Mouse (Mus musculus): ENCODE data around the gene Gaa. TPM values are rescaled to one million over a fixed set of nuclear protein-coding genes. Genes with fewer than 3 reads are reported as not detected.

Gene Gaa
- 32.2 TPM for polyA plus RNA-seq (2012; fragmentation: generic; extraction: Trizol)
- long read RNA-seq, experiment 1, transcript Gaa-203 (20 exons, 3,633 nt), result major isoform, 27 of 44 reads
- long read RNA-seq, experiment 1, partial matches to known transcripts, result 13 of 44 reads
- long read RNA-seq, experiment 1, other reads (novel, unspliced or antisense), result 1 of 44 reads
- long read RNA-seq, experiment 2, transcript Gaa-201 (20 exons, 3,363 nt), result minor isoform, 41 of 348 reads
- long read RNA-seq, experiment 2, transcript Gaa-203 (20 exons, 3,633 nt), result major isoform, 281 of 348 reads
- long read RNA-seq, experiment 2, partial matches to known transcripts, result 12 of 348 reads
- long read RNA-seq, experiment 2, other reads (novel, unspliced or antisense), result 14 of 348 reads

DNA sequence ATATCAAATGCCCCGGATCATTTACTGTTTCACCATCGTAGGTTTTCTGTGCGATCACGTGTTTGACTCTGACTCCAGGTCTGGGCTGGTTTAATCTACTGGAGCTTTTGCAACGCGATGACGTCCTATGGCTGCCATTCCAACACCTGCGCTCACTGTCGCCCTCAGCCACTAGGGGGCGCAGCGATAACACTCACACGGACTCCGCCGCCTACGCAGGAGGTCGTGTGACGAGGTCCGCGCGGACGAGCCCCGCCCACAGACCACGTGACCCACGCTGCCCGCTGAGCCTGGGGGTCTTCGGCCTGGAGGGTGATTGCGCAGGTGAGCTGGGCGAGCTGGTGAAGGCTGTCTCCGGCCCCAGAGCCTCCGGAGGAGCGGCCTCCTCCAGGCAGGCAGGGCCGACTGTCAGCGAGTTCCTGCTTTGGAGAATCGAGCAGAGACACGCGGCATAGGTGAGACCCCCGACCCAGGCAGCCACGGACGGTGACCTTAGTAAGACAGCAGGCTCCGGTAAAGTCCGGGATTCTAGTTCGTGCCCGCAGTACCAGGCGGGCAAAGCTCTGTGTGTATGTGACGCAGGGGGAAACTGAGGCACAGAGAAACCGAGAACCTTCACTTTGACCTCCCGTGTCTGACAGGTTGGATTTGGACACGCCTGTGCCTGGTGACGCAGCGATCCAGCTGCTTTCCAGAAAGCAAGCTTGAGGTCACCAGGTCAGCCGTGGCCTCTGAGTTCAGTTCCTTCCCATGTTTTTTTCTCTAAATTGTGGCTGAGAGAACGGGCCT, at the start of gene Gaa:
TSS of gene Gaa (plus strand) at position 120 of the 789 bp plus-strand sequence.
- Histone ChIP-seq H3K36me3 (ENCODE audit: control insufficient read depth, insufficient read depth) (no peaks in the 10 kb centered on the region), H3ac (ENCODE audit: control insufficient read depth, insufficient read length, low read depth) (peak within 1 kb of the TSS; percentile 62), H3K27me3 (ENCODE audit: control insufficient read depth, insufficient read depth, insufficient read length) (peaks cover 10% of the 10 kb centered on the region), H3K79me2 (ENCODE audit: control insufficient read depth, insufficient read depth) (no peaks in the 10 kb centered on the region), H3K4me3 (ENCODE audit: insufficient read depth, poor library complexity, severe bottlenecking) (peak within 1 kb of the TSS; percentile 56), H3K79me3 (ENCODE audit: low read depth) (no peaks in the 10 kb centered on the region)
- TF ChIP-seq FOSL1 (IDR thresholded peaks at IDR 0.05; ENCODE audit: insufficient read depth, low read length, poor library complexity, severe bottlenecking) (no peak), CEBPB (IDR thresholded peaks at IDR 0.05; ENCODE audit: low read depth) (no peak), CTCF (IDR thresholded peaks at IDR 0.05; ENCODE audit: control insufficient read depth, insufficient read depth, insufficient read length) (peak; percentile 98), MYOD1 (IDR thresholded peaks at IDR 0.05; ENCODE audit: control insufficient read depth, insufficient read length, low read depth) (peak; percentile 48), USF1 (IDR thresholded peaks at IDR 0.05; ENCODE audit: low read depth) (peak; percentile 95), MYOG (IDR thresholded peaks at IDR 0.05; ENCODE audit: control insufficient read depth, extremely low read depth, insufficient read length) (no peak), MAX (IDR thresholded peaks at IDR 0.05) (peak; percentile 38)

- Histone ChIP-seq H3ac (ENCODE audit: control insufficient read depth, insufficient read length, low read depth) (no peak overlapping the region), H3K79me2 (ENCODE audit: control insufficient read depth, insufficient read depth) (no peaks in the 10 kb centered on the region), H3K27me3 (ENCODE audit: control insufficient read depth, insufficient read depth, insufficient read length) (no peaks in the 10 kb centered on the region), H3K79me3 (ENCODE audit: low read depth) (no peaks in the 10 kb centered on the region), H3K36me3 (ENCODE audit: control insufficient read depth, insufficient read depth) (no peaks in the 10 kb centered on the region), H3K4me3 (ENCODE audit: insufficient read depth, poor library complexity, severe bottlenecking) (no peak overlapping the region)
- no peak for TF ChIP-seq MYOG (IDR thresholded peaks at IDR 0.05; ENCODE audit: control insufficient read depth, extremely low read depth, insufficient read length)
- no peak for TF ChIP-seq FOSL1 (IDR thresholded peaks at IDR 0.05; ENCODE audit: insufficient read depth, low read length, poor library complexity, severe bottlenecking)
- TF ChIP-seq MAX (IDR thresholded peaks at IDR 0.05), result no peak
- TF ChIP-seq USF1 (IDR thresholded peaks at IDR 0.05; ENCODE audit: low read depth), result no peak
- TF ChIP-seq CTCF (IDR thresholded peaks at IDR 0.05; ENCODE audit: control insufficient read depth, insufficient read depth, insufficient read length), result no peak
- no peak for TF ChIP-seq CEBPB (IDR thresholded peaks at IDR 0.05; ENCODE audit: low read depth)
Measured at GRCm38 (mm10) chr11:119219816-119220465, 47.7 kb upstream of the Gaa start.

GRCm38 (mm10) chr11:119221812-119222510, 45.7 kb upstream of the Gaa start:
- no peak overlapping the region for H3K4me3 ChIP-seq (ENCODE audit: insufficient read depth, poor library complexity, severe bottlenecking)
- no peak overlapping the region for H3ac ChIP-seq (ENCODE audit: control insufficient read depth, insufficient read length, low read depth)
- H3K27me3 ChIP-seq (ENCODE audit: control insufficient read depth, insufficient read depth, insufficient read length), result no peaks in the 10 kb centered on the region
- no peaks in the 10 kb centered on the region for H3K79me2 ChIP-seq (ENCODE audit: control insufficient read depth, insufficient read depth)
- TF ChIP-seq MYOG (IDR thresholded peaks at IDR 0.05; ENCODE audit: control insufficient read depth, extremely low read depth, insufficient read length) (no peak), CTCF (IDR thresholded peaks at IDR 0.05; ENCODE audit: control insufficient read depth, insufficient read depth, insufficient read length) (no peak)
- no peaks in the 10 kb centered on the region for H3K79me3 ChIP-seq (ENCODE audit: low read depth)
- no peaks in the 10 kb centered on the region for H3K36me3 ChIP-seq (ENCODE audit: control insufficient read depth, insufficient read depth)

GRCm38 (mm10) chr11:119223124-119223890, 44.4 kb upstream of the Gaa start:
- H3ac ChIP-seq (ENCODE audit: control insufficient read depth, insufficient read length, low read depth), result no peak overlapping the region
- no peaks in the 10 kb centered on the region for H3K79me3 ChIP-seq (ENCODE audit: low read depth)
- H3K79me2 ChIP-seq (ENCODE audit: control insufficient read depth, insufficient read depth), result no peaks in the 10 kb centered on the region
- no peaks in the 10 kb centered on the region for H3K36me3 ChIP-seq (ENCODE audit: control insufficient read depth, insufficient read depth)
- H3K4me3 ChIP-seq (ENCODE audit: insufficient read depth, poor library complexity, severe bottlenecking), result no peak overlapping the region
- no peak for TF ChIP-seq MYOG (IDR thresholded peaks at IDR 0.05; ENCODE audit: control insufficient read depth, extremely low read depth, insufficient read length)
- TF ChIP-seq CTCF (IDR thresholded peaks at IDR 0.05; ENCODE audit: control insufficient read depth, insufficient read depth, insufficient read length), result no peak
- no peak for TF ChIP-seq USF1 (IDR thresholded peaks at IDR 0.05; ENCODE audit: low read depth)
- no peak for TF ChIP-seq MAX (IDR thresholded peaks at IDR 0.05)
- no peak for TF ChIP-seq FOSL1 (IDR thresholded peaks at IDR 0.05; ENCODE audit: insufficient read depth, low read length, poor library complexity, severe bottlenecking)
- no peak for TF ChIP-seq CEBPB (IDR thresholded peaks at IDR 0.05; ENCODE audit: low read depth)
- TF ChIP-seq MYOD1 (IDR thresholded peaks at IDR 0.05; ENCODE audit: control insufficient read depth, insufficient read length, low read depth), result no peak
- H3K27me3 ChIP-seq (ENCODE audit: control insufficient read depth, insufficient read depth, insufficient read length), result no peaks in the 10 kb centered on the region

- Histone ChIP-seq H3K36me3 (ENCODE audit: control insufficient read depth, insufficient read depth) (no peaks in the 10 kb centered on the region), H3K79me2 (ENCODE audit: control insufficient read depth, insufficient read depth) (no peaks in the 10 kb centered on the region), H3ac (ENCODE audit: control insufficient read depth, insufficient read length, low read depth) (no peak overlapping the region), H3K4me3 (ENCODE audit: insufficient read depth, poor library complexity, severe bottlenecking) (no peak overlapping the region), H3K79me3 (ENCODE audit: low read depth) (no peaks in the 10 kb centered on the region), H3K27me3 (ENCODE audit: control insufficient read depth, insufficient read depth, insufficient read length) (peaks cover 8% of the 10 kb centered on the region)
- TF ChIP-seq USF1 (IDR thresholded peaks at IDR 0.05; ENCODE audit: low read depth), result no peak
- no peak for TF ChIP-seq FOSL1 (IDR thresholded peaks at IDR 0.05; ENCODE audit: insufficient read depth, low read length, poor library complexity, severe bottlenecking)
- TF ChIP-seq MYOD1 (IDR thresholded peaks at IDR 0.05; ENCODE audit: control insufficient read depth, insufficient read length, low read depth), result no peak
- no peak for TF ChIP-seq MYOG (IDR thresholded peaks at IDR 0.05; ENCODE audit: control insufficient read depth, extremely low read depth, insufficient read length)
- TF ChIP-seq CTCF (IDR thresholded peaks at IDR 0.05; ENCODE audit: control insufficient read depth, insufficient read depth, insufficient read length), result no peak
Measured at GRCm38 (mm10) chr11:119224926-119225325, 42.8 kb upstream of the Gaa start.
